ENCODE assay signal across 12 mouse cellular contexts in genomic region chr12:33405398-33406026, GRCm38 (mm10). TPM values are rescaled to one million over a fixed set of nuclear protein-coding genes. Genes with fewer than 3 reads are reported as not detected.
DNase-seq lines count a peak whose midpoint lies in the region; ATAC-seq and TF ChIP-seq lines count a peak whose summit lies in the region.
"Had no signal": no experiment of that assay in that cellular context is flagged by ENCODE, and none has a peak within 500 bp of the region (broad histone marks: within the 10 kb centered on the region; RNA-seq: fewer than 3 reads in every experiment).

No protein-coding gene starts in this region.

- 38% methylated on average over 6 of the region's 6 CpGs for WGBS in forebrain, embryonic 15.5 days
- WGBS in forebrain, embryonic 10.5 days, result 48% methylated on average over 6 of the region's 6 CpGs
- WGBS in midbrain, embryonic 11.5 days, result 35% methylated on average over 6 of the region's 6 CpGs
- WGBS in midbrain, embryonic 10.5 days, result 41% methylated on average over 6 of the region's 6 CpGs
- WGBS in thymus, adult 2 months, result 88% methylated on average over 6 of the region's 6 CpGs

- H3K36me3 ChIP-seq in forebrain, embryonic 15.5 days, result no peaks in the 10 kb centered on the region
- H3K36me3 ChIP-seq in forebrain, embryonic 10.5 days (replicated peaks), result no peaks in the 10 kb centered on the region
- no peaks in the 10 kb centered on the region for H3K36me3 ChIP-seq in midbrain, embryonic 11.5 days (ENCODE audit: control insufficient read depth, insufficient read depth, low read length)
- H3K36me3 ChIP-seq in midbrain, embryonic 10.5 days, result no peaks in the 10 kb centered on the region
- no peaks in the 10 kb centered on the region for H3K36me3 ChIP-seq in thymus, adult 2 months (ENCODE audit: control insufficient read depth, insufficient read depth, low read length)
- H3K36me3 ChIP-seq: liver, embryonic 15.5 days had no signal

- no peaks in the 10 kb centered on the region for H3K4me1 ChIP-seq in forebrain, embryonic 15.5 days
- peaks cover 6% of the 10 kb centered on the region; the same call in 1 of the 2 replicates for H3K4me1 ChIP-seq in forebrain, embryonic 10.5 days
- no peaks in the 10 kb centered on the region for H3K4me1 ChIP-seq in midbrain, embryonic 11.5 days (ENCODE audit: control insufficient read depth, insufficient read depth, low read length)
- H3K4me1 ChIP-seq in midbrain, embryonic 10.5 days, result peaks cover 11% of the 10 kb centered on the region
- no peaks in the 10 kb centered on the region for H3K4me1 ChIP-seq in thymus, adult 2 months (replicated peaks; ENCODE audit: control insufficient read depth, insufficient read depth, low read length)

- H3K27ac ChIP-seq in forebrain, embryonic 15.5 days (replicated peaks), result no peak overlapping the region
- no peak overlapping the region for H3K27ac ChIP-seq in forebrain, embryonic 10.5 days
- H3K27ac ChIP-seq in midbrain, embryonic 11.5 days (ENCODE audit: low read depth, low read length), result no peak overlapping the region
- no peak overlapping the region for H3K27ac ChIP-seq in midbrain, embryonic 10.5 days (replicated peaks)
- no peak overlapping the region for H3K27ac ChIP-seq in thymus, adult 2 months (ENCODE audit: control insufficient read depth, insufficient read depth, low read length)
- H3K27ac ChIP-seq: liver, embryonic 15.5 days had no signal

- no peak for DNase-seq in forebrain, embryonic 10.5 days (ENCODE audit: extremely low spot score, low spot score)
- no peak for DNase-seq in midbrain, embryonic 11.5 days (ENCODE audit: low spot score, missing footprints)
- no peak for DNase-seq in midbrain, embryonic 10.5 days (ENCODE audit: low spot score)
- DNase-seq in mesoderm, embryonic 11.5 days (ENCODE audit: low read depth, low spot score), result peak; percentile 22
- no peak for DNase-seq in thymus, adult 2 months
- no peak for DNase-seq in spleen, postnatal 10 days (ENCODE audit: low spot score in 2 of 2)
- no peak for DNase-seq in frontal cortex, postnatal 10 days (ENCODE audit: low spot score in 2 of 2)
- DNase-seq: cerebellum, adult 18-20 months; gastrocnemius, postnatal 36 days; heart, postnatal 14 days had no signal

- TF ChIP-seq POLR2A in thymus, adult 2 months (IDR thresholded peaks at IDR 0.05; ENCODE audit: control insufficient read depth, extremely low read depth, insufficient read depth, low read length, poor library complexity), result no peak

- no peak overlapping the region for H3K4me2 ChIP-seq in forebrain, embryonic 15.5 days (replicated peaks)
- no peak overlapping the region for H3K4me2 ChIP-seq in midbrain, embryonic 11.5 days
- H3K4me2 ChIP-seq: liver, embryonic 15.5 days had no signal

- H3K9me3 ChIP-seq in forebrain, embryonic 15.5 days, result no peaks in the 10 kb centered on the region
- H3K9me3 ChIP-seq in forebrain, embryonic 10.5 days, result no peaks in the 10 kb centered on the region
- no peaks in the 10 kb centered on the region for H3K9me3 ChIP-seq in midbrain, embryonic 11.5 days (ENCODE audit: control insufficient read depth, low read length)
- no peaks in the 10 kb centered on the region for H3K9me3 ChIP-seq in midbrain, embryonic 10.5 days (replicated peaks)
- H3K9me3 ChIP-seq: liver, embryonic 15.5 days had no signal

- H3K4me3 ChIP-seq in forebrain, embryonic 15.5 days, result no peak overlapping the region
- no peak overlapping the region for H3K4me3 ChIP-seq in forebrain, embryonic 10.5 days
- H3K4me3 ChIP-seq in midbrain, embryonic 11.5 days (ENCODE audit: low read depth, low read length), result no peak overlapping the region
- H3K4me3 ChIP-seq in midbrain, embryonic 10.5 days, result no peak overlapping the region
- no peak overlapping the region for H3K4me3 ChIP-seq in thymus, adult 2 months (ENCODE audit: control insufficient read depth, insufficient read depth, low read length)
- H3K4me3 ChIP-seq: liver, embryonic 15.5 days had no signal

- no peak overlapping the region for H3K9ac ChIP-seq in forebrain, embryonic 15.5 days (replicated peaks)
- no peak overlapping the region for H3K9ac ChIP-seq in midbrain, embryonic 11.5 days (ENCODE audit: low read length)
- H3K9ac ChIP-seq: liver, embryonic 15.5 days had no signal

- no peak for TF ChIP-seq CTCF in thymus, adult 2 months (IDR thresholded peaks at IDR 0.05; ENCODE audit: borderline replicate concordance, control insufficient read depth, extremely low read depth, insufficient read depth, low read length, poor library complexity)

- 0 out of 2 replicates have a peak, but pooled peaks have one; percentile 23 for ATAC-seq in forebrain, embryonic 15.5 days (replicated peaks)
- ATAC-seq in midbrain, embryonic 11.5 days (ENCODE audit: low FRiP score), result peak; percentile 69; the same call in 1 of the 2 replicates

- H3K27me3 ChIP-seq in forebrain, embryonic 15.5 days, result no peaks in the 10 kb centered on the region
- no peaks in the 10 kb centered on the region for H3K27me3 ChIP-seq in forebrain, embryonic 10.5 days (ENCODE audit: poor library complexity, severe bottlenecking)
- H3K27me3 ChIP-seq in midbrain, embryonic 11.5 days (ENCODE audit: control insufficient read depth, insufficient read depth, low read length), result no peaks in the 10 kb centered on the region
- H3K27me3 ChIP-seq in midbrain, embryonic 10.5 days (ENCODE audit: low read depth, poor library complexity, severe bottlenecking), result no peaks in the 10 kb centered on the region
- H3K27me3 ChIP-seq in thymus, adult 2 months (ENCODE audit: control insufficient read depth, insufficient read depth, low read length), result no peaks in the 10 kb centered on the region
- H3K27me3 ChIP-seq: liver, embryonic 15.5 days had no signal

RNA-seq across cellular contexts. Expression of gene Efcab10, which starts 10.9 kb away (rescaled TPM):
- polyA plus RNA-seq in forebrain, embryonic 15.5 days (2015; fragmentation: Nextera tagmentation; extraction: Ambion mirVana), result 2.6 and 3.1 TPM in 2 replicates
- 0.89 and 0.90 TPM in 2 replicates for polyA plus RNA-seq in forebrain, embryonic 10.5 days (2016; fragmentation: Nextera tagmentation; extraction: Ambion mirVana)
- 0.36 and 1.0 TPM in 2 replicates for polyA plus RNA-seq in midbrain, embryonic 11.5 days (2014; fragmentation: Nextera tagmentation; extraction: Ambion mirVana)
- 0.91 and 0.98 TPM in 2 replicates for polyA plus RNA-seq in midbrain, embryonic 10.5 days (2016; fragmentation: Nextera tagmentation; extraction: Ambion mirVana)
- not detected in 2 replicates for polyA plus RNA-seq in thymus, adult 2 months (2012; rRNA removed)
- polyA plus RNA-seq: liver, embryonic 15.5 days had no signal

RNA-seq across cellular contexts. Expression of gene Twistnb, which starts 23.9 kb away (rescaled TPM):
- polyA plus RNA-seq in forebrain, embryonic 15.5 days (2015; fragmentation: Nextera tagmentation; extraction: Ambion mirVana), result 48.2 and 50.6 TPM in 2 replicates
- 63.9 and 79.8 TPM in 2 replicates for polyA plus RNA-seq in forebrain, embryonic 10.5 days (2016; fragmentation: Nextera tagmentation; extraction: Ambion mirVana)
- 44.2 and 46.0 TPM in 2 replicates for polyA plus RNA-seq in midbrain, embryonic 11.5 days (2014; fragmentation: Nextera tagmentation; extraction: Ambion mirVana)
- 60.8 and 75.9 TPM in 2 replicates for polyA plus RNA-seq in midbrain, embryonic 10.5 days (2016; fragmentation: Nextera tagmentation; extraction: Ambion mirVana)
- 57.5 and 94.4 TPM in 2 replicates for polyA plus RNA-seq in thymus, adult 2 months (2012; rRNA removed)
